Mouse (Mus musculus) heart, embryonic 13.5 days (tissue): ENCODE results near the gene Sco1. TPM values are rescaled to one million over a fixed set of nuclear protein-coding genes. Genes with fewer than 3 reads are reported as not detected.

Source experiments
- ATAC-seq: fragments of 200-750 bp; cut with Nextera tagmentation; 2 replicates; pipeline ENCODE4 v1.8.0; 2017; ENCODE audit warnings: moderate TSS enrichment; ENCODE audit not compliant: insufficient number of reproducible peaks, low FRiP score, low TSS enrichment; ENCODE audit errors: extremely low read depth
- H3K27ac ChIP-seq: fragments of 300-500 bp; sonication (generic); replicated peaks from 2 replicates; pipeline ENCODE4 v1.5.1; 2015; ENCODE audit warnings: moderate library complexity, mild to moderate bottlenecking, inconsistent platforms
- H3K27me3 ChIP-seq: fragments of 300-500 bp; sonication (generic); replicated peaks from 2 replicates; pipeline ENCODE4 v1.6.1; 2015; ENCODE audit warnings: mild to moderate bottlenecking, inconsistent platforms
- H3K36me3 ChIP-seq: fragments of 300-500 bp; sonication (generic); 2 replicates; pipeline ENCODE4 v1.6.1; 2015; ENCODE audit warnings: mild to moderate bottlenecking, inconsistent platforms
- H3K4me1 ChIP-seq: fragments of 300-500 bp; sonication (generic); 2 replicates; pipeline ENCODE4 v1.6.1; 2015; ENCODE audit warnings: inconsistent platforms
- H3K4me2 ChIP-seq: fragments of 300-500 bp; sonication (generic); 2 replicates; pipeline ENCODE4 v1.6.1; 2015; ENCODE audit warnings: inconsistent platforms, mild to moderate bottlenecking, moderate library complexity
- H3K4me3 ChIP-seq: fragments of 300-500 bp; sonication (generic); 2 replicates; pipeline ENCODE4 v1.5.1; 2015; ENCODE audit warnings: moderate library complexity, mild to moderate bottlenecking, inconsistent platforms
- H3K9ac ChIP-seq: fragments of 300-500 bp; sonication (generic); 2 replicates; pipeline ENCODE4 v1.6.1; 2015; ENCODE audit warnings: inconsistent platforms, mild to moderate bottlenecking, moderate library complexity
- H3K9me3 ChIP-seq: fragments of 300-500 bp; sonication (generic); 2 replicates; pipeline ENCODE4 v1.6.1; 2016; ENCODE audit warnings: inconsistent platforms
- WGBS: fragments of 180-500 bp; shearing (Covaris S2); methylation state at CpG from one replicate; pipeline ENCODE4 v1.1.7; 2015; ENCODE audit warnings: mixed read lengths; 5-methylcytosine and 5-hydroxymethylcytosine counted together
- polyA plus RNA-seq: library from polyadenylated mRNA; unstranded; fragments of >200 nt; fragmentation: Nextera tagmentation; extraction: Ambion mirVana; gene quantifications from 2 replicates; pipeline ENCODE4 v1.2.1, GENCODE M21; 2015

Gene Sco1
- polyA plus RNA-seq, 1 experiment from 2014 or later, result 18.8 TPM

- Histone ChIP-seq H3K36me3 (peaks cover 54% of the 10 kb centered on the region), H3K9me3 (no peaks in the 10 kb centered on the region), H3K4me1 (peaks cover 21% of the 10 kb centered on the region), H3K27ac (no peak overlapping the region), H3K9ac (no peak overlapping the region), H3K4me2 (no peak overlapping the region), H3K4me3 (no peak overlapping the region), H3K27me3 (no peaks in the 10 kb centered on the region)
- 88% methylated on average over 6 of the region's 6 CpGs for WGBS
- ATAC-seq, result no peak
Observed at GRCm38 (mm10) chr11:67044959-67045358, 7.5 kb upstream of the Sco1 start.

DNA sequence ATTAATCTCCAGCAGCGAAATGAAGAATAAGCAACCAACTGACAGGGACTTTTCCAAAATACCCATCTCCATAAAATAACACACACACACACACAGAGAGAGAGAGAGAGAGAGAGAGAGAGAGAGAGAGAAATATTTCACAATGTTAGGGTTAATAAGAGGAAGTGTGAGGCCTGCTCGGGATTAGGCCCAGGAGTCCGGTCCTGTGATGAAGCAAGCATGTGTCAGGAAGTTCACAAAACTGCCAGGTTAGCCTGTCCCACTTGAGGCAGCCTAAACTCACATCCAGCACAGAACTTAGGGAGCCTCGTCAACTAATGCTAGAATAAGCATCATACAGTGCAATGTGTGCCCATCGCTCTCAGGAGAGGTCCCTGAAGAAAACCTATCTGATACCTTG, 5.3 kb upstream of the Sco1 start:
- no peak overlapping the region for H3K4me2 ChIP-seq
- no peak overlapping the region for H3K27ac ChIP-seq
- H3K36me3 ChIP-seq, result peaks cover 40% of the 10 kb centered on the region
- 87% methylated on average over 5 of the region's 5 CpGs for WGBS
- H3K4me1 ChIP-seq, result peaks cover 21% of the 10 kb centered on the region
- H3K4me3 ChIP-seq, result no peak overlapping the region
- no peaks in the 10 kb centered on the region for H3K9me3 ChIP-seq
- H3K27me3 ChIP-seq, result no peaks in the 10 kb centered on the region
- no peak for ATAC-seq
- no peak overlapping the region for H3K9ac ChIP-seq

DNA sequence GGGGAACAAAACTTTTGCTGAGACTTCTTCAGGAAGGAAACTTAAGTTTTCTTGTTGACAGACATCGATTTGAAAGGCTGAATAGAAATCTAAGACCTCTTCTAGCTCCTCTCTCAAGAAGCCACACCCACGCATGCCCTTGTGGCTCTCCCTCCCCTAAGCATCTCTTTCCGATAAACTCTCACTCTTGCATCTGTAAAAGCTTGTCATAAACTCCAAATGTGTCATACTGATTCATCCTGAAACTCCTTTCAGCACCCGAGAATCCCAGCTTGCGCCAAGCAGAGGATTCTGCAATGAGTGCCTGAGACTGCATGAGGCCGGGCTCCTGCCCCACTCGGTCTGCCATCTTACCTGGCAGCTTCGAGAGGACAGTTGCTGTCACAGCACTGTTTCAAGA, 4.0 kb upstream of the Sco1 start:
- Histone ChIP-seq H3K27me3 (no peaks in the 10 kb centered on the region), H3K36me3 (peaks cover 37% of the 10 kb centered on the region), H3K9me3 (no peaks in the 10 kb centered on the region), H3K27ac (no peak overlapping the region), H3K4me3 (no peak overlapping the region), H3K4me1 (peaks cover 20% of the 10 kb centered on the region), H3K4me2 (no peak overlapping the region), H3K9ac (no peak overlapping the region)
- 84% methylated on average over 8 of the region's 8 CpGs for WGBS
- no peak for ATAC-seq

DNA sequence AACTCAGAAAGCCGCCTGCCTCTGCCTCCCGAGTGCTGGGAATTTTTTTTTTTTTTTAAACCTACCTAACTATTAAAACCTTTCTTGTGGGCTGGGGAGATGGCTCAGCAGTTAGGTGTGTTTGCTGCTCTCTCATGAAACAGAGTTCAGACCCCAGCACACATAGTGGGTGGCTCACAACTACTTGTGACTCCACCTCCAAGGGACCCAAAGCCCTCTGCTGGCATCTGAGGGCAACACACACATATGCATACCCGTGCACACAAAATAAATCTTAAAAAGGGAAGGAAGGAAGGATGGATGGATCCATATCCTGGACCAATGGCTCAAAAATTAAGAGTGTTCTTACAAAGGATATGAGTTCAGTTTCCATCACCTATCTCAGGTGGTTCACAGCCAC, 3.2 kb upstream of the Sco1 start:
- H3K4me3 ChIP-seq, result no peak overlapping the region
- 88% methylated on average over 3 of the region's 3 CpGs for WGBS
- no peak overlapping the region for H3K9ac ChIP-seq
- no peak overlapping the region for H3K4me2 ChIP-seq
- no peak for ATAC-seq
- H3K36me3 ChIP-seq, result peaks cover 37% of the 10 kb centered on the region
- H3K9me3 ChIP-seq, result no peaks in the 10 kb centered on the region
- no peaks in the 10 kb centered on the region for H3K27me3 ChIP-seq
- H3K27ac ChIP-seq, result no peak overlapping the region
- peaks cover 26% of the 10 kb centered on the region for H3K4me1 ChIP-seq

DNA sequence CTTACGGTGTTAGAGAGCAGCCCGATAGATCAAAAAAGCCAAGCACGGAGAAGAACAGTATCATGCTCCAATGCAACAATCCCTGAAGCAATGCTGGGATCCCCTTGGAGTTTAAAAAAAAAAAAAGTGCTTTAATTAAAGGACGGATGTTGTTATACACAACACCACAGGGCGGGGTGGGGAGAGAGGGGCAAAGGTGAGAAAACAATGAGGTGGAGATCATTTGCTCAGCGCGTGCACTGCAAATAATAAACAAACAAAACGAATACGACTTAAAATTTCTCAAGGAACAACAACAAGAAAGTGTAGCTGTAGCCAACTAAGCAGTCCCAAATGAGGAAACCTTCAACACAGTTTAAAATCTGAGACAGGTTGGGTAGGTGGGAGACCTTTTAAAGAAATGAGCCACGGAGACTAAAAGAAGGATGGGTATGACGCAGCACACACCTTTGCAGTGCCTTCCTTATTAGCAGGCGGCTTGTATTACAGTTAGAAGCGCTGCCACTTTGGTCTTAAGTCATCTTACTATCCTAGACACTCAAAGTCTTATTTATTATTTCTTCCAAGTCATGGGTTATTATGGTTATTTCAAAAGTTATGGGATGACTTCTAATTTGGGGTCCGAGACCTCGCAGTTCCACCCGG, 672 bp upstream of the Sco1 start:
- peak overlapping the region; percentile 99 for H3K4me3 ChIP-seq
- H3K27me3 ChIP-seq, result no peaks in the 10 kb centered on the region
- no peaks in the 10 kb centered on the region for H3K9me3 ChIP-seq
- WGBS, result 8% methylated on average over 16 of the region's 16 CpGs
- H3K36me3 ChIP-seq, result peaks cover 43% of the 10 kb centered on the region
- peak overlapping the region; percentile 95 for H3K9ac ChIP-seq
- H3K4me1 ChIP-seq, result peaks cover 26% of the 10 kb centered on the region
- ATAC-seq, result no peak
- H3K4me2 ChIP-seq, result peak overlapping the region; percentile 87
- H3K27ac ChIP-seq, result peak overlapping the region; percentile 90

DNA sequence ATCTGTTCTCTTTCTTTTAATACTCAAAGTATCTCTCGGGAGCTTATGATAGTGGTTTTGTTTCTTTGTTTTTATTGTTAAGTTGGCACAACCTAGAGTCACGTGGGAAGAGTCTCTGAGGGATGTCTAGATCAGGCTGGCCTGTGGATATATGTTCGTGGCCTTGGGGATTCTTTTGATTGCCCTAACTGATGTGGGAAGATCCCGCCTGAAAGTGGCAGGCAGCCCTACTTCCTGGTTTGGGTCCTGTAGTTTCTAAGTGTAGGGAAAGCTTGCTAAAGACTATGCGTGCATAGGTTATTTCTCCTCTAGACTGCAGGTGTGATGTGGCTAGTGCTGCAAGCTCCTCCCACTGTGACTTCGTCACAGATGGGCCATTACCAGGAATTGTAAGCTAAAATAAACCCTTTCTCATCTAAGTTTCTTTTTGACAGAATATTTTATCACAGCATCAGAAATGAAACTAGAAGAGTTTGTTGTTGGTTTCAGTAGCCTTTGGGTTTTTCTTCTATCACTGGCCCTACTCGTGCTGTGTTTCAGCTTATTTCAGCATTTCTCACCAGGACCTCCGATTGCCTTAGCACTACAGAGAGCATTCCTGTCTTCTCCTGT, 2.4 kb downstream of the Sco1 start:
- no peaks in the 10 kb centered on the region for H3K9me3 ChIP-seq
- 86% methylated on average over 8 of the region's 8 CpGs for WGBS
- H3K4me3 ChIP-seq, result no peak overlapping the region
- no peak for ATAC-seq
- no peak overlapping the region for H3K9ac ChIP-seq
- peaks cover 19% of the 10 kb centered on the region for H3K4me1 ChIP-seq
- peaks cover 61% of the 10 kb centered on the region for H3K36me3 ChIP-seq
- no peak overlapping the region for H3K4me2 ChIP-seq
- no peaks in the 10 kb centered on the region for H3K27me3 ChIP-seq
- no peak overlapping the region for H3K27ac ChIP-seq

GRCm38 (mm10) chr11:67061311-67061710, 8.8 kb downstream of the Sco1 start:
- Histone ChIP-seq H3K4me1 (no peaks in the 10 kb centered on the region), H3K9me3 (no peaks in the 10 kb centered on the region), H3K4me3 (no peak overlapping the region), H3K9ac (no peak overlapping the region), H3K27ac (no peak overlapping the region), H3K4me2 (no peak overlapping the region), H3K27me3 (no peaks in the 10 kb centered on the region), H3K36me3 (peaks cover 94% of the 10 kb centered on the region)
- no peak for ATAC-seq
- WGBS, result 84% methylated on average over 2 of the region's 2 CpGs

DNA sequence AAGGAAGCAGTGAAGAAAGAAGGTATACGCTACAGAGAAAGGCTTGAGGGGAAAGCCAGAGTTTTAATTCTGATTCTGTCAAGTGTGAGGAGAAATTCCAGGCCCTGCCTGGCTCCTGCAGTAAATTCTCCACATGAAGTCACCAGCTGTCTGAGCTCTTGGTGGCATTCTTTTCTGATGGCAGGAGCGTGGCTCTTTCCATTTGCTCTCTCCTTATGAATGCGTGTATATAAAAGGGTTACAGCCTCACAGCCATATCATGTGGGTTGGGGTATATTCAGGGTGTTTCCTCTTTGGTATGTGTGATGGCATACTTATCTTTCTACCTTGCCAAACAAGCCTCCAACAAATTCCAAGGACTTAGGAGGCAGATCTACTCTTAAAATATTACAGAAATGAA, 10.3 kb downstream of the Sco1 start:
- no peaks in the 10 kb centered on the region for H3K4me1 ChIP-seq
- H3K4me2 ChIP-seq, result no peak overlapping the region
- no peaks in the 10 kb centered on the region for H3K27me3 ChIP-seq
- H3K9me3 ChIP-seq, result no peaks in the 10 kb centered on the region
- H3K4me3 ChIP-seq, result no peak overlapping the region
- H3K27ac ChIP-seq, result no peak overlapping the region
- no peak for ATAC-seq
- H3K9ac ChIP-seq, result no peak overlapping the region
- peaks cover 90% of the 10 kb centered on the region for H3K36me3 ChIP-seq
- 78% methylated on average over 3 of the region's 3 CpGs for WGBS

- WGBS, result 89% methylated on average over 3 of the region's 3 CpGs
Observed at GRCm38 (mm10) chr11:67067741-67068140, 15.3 kb downstream of the Sco1 start.

DNA sequence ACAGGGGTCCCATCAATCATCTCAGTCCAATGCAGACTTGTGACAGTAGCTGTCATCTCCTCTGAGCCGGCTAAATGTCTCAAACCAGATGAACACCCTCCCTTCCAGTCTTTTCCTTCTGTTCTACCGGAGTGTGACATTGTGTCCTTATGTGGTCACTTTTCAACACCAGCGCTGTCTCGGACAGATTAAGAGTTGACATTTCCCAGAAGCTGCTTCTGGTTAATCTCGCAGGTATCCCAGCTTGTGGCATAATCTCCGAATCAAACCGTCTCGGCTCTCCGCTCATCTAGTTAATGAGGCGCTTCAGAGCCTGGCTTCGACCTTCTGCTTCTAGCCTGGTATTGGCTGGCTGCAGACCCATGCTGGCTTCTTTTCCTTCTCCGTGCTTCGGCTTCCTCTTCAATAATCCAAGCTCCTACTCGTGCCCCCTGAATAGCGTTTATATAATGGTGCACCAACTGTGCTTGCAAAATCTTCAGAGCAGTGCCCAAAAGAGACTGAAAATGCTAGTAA, 20.2 kb downstream of the Sco1 start:
- Histone ChIP-seq H3K9ac (no peak overlapping the region), H3K9me3 (no peaks in the 10 kb centered on the region), H3K27ac (no peak overlapping the region), H3K4me3 (no peak overlapping the region), H3K27me3 (peaks cover 9% of the 10 kb centered on the region; the same call in 1 of the 2 replicates), H3K4me2 (peak overlapping the region; percentile 27), H3K36me3 (no peaks in the 10 kb centered on the region; the same call in 1 of the 2 replicates), H3K4me1 (peaks cover 9% of the 10 kb centered on the region; the same call in 1 of the 2 replicates)
- WGBS, result 41% methylated on average over 15 of the region's 15 CpGs
- no peak for ATAC-seq

More at GRCm38 (mm10) chr11:67067741-67068140, 15.3 kb downstream of the Sco1 start:
- H3K27ac ChIP-seq, result no peak overlapping the region
- H3K4me2 ChIP-seq, result no peak overlapping the region
- H3K36me3 ChIP-seq, result peaks cover 45% of the 10 kb centered on the region
- peaks cover 7% of the 10 kb centered on the region; the same call in 1 of the 2 replicates for H3K4me1 ChIP-seq
- no peak overlapping the region for H3K4me3 ChIP-seq
- no peak overlapping the region for H3K9ac ChIP-seq
- H3K9me3 ChIP-seq, result no peaks in the 10 kb centered on the region
- ATAC-seq, result no peak
- peaks cover 4% of the 10 kb centered on the region; the same call in 1 of the 2 replicates for H3K27me3 ChIP-seq

DNA sequence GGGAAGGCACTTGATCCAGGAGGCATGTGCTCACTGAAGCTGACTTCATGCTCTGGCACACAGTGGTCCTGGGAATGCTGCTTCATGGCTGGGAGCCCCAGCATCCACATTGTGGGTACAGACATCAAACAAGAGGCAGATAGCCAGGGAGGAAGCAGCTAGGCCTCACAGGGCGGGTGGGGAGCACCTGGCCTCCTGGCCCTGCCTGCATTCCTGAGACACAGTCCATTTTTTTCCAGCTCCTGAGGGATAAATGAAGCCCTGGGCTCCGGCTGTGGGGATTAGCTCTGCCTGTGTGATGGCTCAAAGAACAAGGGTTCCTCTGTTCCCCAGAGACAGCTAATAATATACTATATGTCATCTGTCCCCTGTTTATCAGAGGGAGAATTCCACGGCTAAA, 22.6 kb downstream of the Sco1 start:
- H3K4me3 ChIP-seq, result no peak overlapping the region
- H3K4me2 ChIP-seq, result no peak overlapping the region
- H3K9me3 ChIP-seq, result no peaks in the 10 kb centered on the region
- H3K4me1 ChIP-seq, result peaks cover 9% of the 10 kb centered on the region; the same call in 1 of the 2 replicates
- H3K9ac ChIP-seq, result no peak overlapping the region
- no peak overlapping the region for H3K27ac ChIP-seq
- H3K36me3 ChIP-seq, result no peaks in the 10 kb centered on the region
- no peak for ATAC-seq
- H3K27me3 ChIP-seq, result peaks cover 19% of the 10 kb centered on the region; the same call in 1 of the 2 replicates
- 33% methylated on average over 3 of the region's 3 CpGs for WGBS

DNA sequence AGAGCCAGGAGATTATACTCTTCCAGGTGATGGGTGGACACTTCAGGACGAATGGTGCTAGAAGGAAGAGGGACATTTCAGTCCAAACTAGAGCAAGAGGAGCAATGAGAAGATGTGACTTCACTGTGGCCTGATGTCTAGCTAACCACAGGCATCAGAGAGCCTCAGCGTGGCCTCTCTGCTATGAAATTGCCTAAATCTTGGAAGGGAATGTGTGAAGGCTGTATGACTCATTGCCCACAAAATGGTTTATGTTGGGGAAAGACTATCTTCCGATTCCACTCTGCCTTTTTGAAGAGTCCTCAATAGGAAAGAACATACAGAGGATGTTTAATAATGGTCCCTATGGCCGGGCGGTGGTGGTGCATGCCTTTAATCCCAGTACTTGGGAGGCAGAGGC, 24.3 kb downstream of the Sco1 start:
- no peak overlapping the region for H3K9ac ChIP-seq
- no peak for ATAC-seq
- H3K9me3 ChIP-seq, result no peaks in the 10 kb centered on the region
- peaks cover 24% of the 10 kb centered on the region; the same call in 1 of the 2 replicates for H3K27me3 ChIP-seq
- H3K4me3 ChIP-seq, result no peak overlapping the region
- no peak overlapping the region for H3K27ac ChIP-seq
- H3K4me2 ChIP-seq, result no peak overlapping the region
- peaks cover 20% of the 10 kb centered on the region for H3K4me1 ChIP-seq
- WGBS, result 77% methylated on average over 5 of the region's 5 CpGs
- H3K36me3 ChIP-seq, result no peaks in the 10 kb centered on the region
